Mouse (Mus musculus) right cerebral cortex, postnatal 10 days (tissue): ENCODE measurements at regions not wholly inside any gene's neighbourhood (a gene's known extent, or its start where the extent isn't known, plus 50 kb on each side); places are given as distances from the start of the nearest gene placed in this dataset.
"Not testable (repeated sequence)": the region's sequence is repeated elsewhere in the genome, so short reads cannot be mapped to it uniquely, and the experiment has no call there.

Source experiments
- DNase-seq, 2 experiments: peaks; one replicate each; pipeline ENCODE4 v3.0.0; 2021; ENCODE audit warnings: low spot score in 2 of 2

DNA sequence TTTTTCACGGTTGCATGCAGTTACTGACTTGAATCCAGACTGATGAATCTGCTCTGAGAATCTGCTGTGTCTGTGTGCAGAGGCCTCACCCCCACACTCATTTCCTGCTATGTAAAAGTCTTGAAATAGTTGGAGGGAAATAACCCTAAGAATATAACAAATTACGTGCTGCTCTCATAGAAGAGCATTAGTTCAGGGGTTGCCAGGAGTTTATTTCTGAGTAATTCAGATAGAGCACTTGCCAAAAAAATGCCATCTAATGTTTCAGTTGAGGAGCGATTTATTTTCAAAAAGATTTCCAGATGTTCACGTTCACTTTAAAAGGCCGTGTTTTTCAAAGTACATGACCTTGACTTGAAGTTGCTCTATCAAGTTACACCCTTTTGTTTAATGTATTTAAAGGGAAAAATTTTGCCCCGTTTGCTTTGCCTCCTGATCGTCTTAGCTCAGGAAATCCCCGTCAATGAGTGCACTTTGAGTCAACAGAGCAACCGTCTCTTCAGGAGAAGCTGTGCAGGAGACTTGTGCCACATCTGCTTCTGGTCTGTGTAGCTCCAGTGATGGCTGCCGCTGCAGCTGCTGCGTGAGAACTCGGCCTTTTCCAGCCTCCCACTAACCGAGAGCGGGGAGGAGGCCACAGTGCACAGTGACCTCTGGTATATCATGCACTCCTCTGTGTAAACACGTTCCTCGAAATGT lies 50.9 kb upstream of the Sec61g start:
- DNase-seq = no peak

DNA sequence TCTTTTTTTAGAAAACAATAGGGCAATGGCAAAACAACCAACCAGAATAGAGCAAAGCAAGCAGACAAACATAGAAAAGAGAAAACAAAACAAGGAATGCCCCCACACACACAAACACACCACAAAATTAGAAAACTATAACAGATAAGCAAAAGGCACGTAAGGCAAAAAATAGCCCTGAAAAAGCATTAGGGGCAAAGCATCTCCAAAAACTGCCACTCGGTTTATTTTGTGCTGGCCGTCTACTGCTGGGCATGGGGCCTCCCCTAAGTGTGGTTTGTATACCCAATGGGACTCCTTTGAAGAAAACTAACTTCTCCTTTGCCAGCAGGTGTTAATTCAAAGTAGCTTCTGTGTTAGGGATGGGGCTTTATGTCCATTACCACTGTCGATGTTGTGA lies 53.4 kb upstream of the Sec61g start:
- DNase-seq = no peak

DNA sequence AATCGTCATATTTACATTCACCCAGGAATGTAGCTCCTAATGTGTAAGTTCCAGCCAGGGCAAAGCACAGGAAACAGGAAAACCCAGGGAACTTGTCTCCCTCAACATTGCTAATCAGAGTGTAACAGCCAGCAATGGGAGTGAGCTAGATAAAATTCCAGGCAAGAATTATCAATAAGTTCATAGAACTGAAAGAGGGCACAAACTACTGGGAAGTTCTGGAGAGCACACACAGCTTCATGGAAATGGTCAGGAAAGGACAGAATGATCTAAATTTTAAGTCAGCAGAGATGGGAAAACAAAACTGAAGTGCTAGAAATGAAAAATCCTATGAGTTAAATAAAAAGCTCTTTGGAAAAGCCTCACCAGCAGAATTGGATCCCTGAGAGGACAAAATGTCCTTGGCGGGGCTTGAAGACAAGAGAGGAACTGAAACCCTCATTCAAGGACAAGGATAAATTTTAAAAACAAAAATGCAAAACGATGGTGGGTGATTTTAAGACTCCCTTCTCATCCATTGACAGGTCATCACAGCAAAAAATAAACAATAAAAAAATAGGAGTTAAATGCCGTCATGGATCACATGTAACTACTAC lies 80.9 kb upstream of the Sec61g start:
- DNase-seq = no peak

DNA sequence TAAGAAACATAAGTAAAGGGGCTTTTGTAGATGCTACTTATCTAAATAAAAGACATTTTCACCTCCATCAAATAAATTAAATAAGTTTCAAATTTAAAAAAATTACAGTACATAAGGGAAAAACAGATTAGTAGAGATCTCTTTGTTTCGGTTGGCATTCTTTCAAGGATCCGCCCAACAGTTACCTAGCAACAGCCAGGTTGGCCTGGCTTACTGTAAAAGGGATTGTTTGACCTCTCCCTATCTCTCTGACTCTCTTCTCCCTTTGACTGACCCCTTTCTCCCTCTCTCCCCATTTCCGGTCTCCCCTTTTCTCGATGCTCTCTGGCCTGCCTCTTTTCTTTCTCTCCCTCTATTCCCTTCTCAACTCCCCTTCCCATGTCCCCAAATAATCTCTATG lies 82.3 kb upstream of the Sec61g start:
- no peak for DNase-seq

DNA sequence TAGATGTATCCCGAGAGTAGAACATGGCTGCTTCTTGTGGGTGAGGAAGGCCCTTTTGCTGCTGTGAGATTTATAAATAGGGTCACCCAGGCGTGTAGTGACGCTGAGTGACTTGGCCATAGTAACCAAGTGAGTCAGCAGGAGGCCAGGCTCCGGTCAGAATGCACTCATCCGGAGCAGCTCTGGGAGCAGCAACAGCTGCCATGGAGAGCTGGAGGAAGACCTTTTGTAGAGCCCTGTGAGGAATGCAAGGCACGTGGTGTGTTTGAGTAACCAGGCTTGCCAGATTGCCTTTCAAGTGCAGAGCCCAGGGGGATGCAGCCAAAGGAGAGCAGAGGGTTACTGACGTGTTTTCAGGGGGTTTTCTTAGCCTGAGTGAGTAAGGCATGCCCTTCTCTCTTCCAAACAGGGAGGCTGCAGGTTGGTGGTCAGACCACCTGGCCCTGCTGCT lies 83.2 kb upstream of the Sec61g start:
- DNase-seq = peak; percentile 77 to 87

DNA sequence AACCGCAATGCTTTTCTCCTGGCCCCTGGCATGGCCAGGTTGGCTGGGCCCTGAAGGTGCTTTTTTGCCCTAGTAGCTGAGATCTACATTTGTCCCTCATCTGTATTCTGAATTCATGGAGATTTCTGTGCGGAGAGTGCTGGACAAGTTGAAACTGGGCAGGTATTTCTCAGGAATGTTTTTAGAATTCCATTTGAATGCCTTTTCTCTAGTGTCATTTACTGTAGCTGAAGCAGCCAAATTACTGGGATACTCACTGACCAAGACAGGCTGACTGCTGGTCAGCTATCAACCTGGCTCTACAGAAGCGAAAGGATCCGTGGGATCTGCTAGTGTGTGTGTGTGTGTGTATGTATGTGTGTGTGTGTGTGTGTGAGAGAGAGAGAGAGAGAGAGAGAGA lies 83.7 kb upstream of the Sec61g start:
- no peak for DNase-seq

DNA sequence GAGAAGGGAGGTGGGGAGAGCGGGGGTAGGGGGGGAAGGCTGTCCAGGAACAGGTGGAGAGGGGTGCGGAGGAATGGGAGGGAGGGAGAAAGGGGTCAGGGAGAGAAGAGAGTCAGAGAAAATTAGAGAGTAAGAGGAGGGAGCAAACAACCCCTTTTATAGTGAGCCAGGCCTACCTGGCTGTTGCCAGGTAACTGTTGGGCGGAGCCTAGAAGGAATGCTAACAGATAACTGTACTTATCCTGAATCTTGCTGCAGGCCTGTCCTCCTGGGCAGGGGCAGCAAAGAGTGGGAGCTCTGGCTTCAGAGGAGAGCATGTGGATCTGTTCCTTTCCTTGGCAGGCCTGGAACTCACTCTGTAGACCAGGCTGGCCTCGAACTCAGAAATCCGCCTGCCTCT lies 84.5 kb upstream of the Sec61g start:
- DNase-seq = no peak

DNA sequence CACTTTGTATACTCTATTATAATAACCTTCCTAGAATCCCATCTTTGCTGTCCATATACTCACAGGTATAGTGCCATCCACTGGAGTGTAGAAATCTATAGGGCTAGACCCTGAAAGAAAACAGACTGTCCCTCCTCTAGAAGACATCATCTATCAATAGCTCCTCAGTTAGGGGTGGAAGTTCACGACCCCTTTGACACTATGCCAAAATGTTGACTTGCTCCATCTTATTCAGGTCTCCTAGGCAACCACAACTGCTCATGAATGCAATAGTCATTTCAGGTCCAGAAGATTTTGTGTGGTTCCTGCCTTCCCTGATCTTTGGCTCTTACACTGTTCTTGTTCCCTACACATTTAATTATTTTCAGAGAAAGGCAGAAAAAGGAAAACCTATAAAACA lies 86.5 kb upstream of the Sec61g start:
- DNase-seq = no peak

DNA sequence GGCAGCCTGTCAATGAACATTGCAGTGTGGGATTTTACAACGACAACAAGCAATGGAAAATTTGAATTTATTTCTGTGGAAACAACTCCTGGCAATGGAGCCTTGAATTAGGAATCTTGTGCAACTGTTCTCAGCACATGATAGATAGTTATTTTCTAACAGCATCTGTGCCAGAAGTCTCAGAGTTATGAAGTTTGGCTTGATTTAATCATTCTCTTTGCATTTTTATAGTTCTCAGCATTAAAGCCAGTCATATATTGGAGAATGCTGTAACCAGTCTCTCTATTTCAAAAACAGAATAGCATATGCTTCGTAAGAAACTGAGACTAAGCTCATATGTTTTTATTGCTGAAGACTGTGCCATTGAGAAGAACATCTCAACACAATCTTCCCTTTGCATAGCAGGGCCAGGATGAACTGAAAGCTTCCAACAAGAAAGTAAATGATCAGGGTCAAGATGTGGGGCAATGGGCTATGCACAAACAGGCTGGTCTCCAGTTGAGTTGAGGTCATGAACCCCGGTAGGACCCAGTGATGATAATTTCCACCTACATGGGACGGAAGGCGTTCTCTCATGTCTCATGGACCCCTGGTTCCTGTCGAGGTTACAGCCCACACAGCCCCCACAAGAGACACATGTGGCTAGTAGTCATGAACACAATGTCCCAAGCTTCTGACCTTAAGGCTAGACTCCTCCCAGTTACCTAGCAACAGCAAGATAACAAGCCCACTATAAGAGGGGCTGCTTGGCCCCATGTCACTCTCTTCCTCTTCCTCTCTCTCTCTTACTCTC lies 89.0 kb upstream of the Sec61g start:
- no peak for DNase-seq

DNA sequence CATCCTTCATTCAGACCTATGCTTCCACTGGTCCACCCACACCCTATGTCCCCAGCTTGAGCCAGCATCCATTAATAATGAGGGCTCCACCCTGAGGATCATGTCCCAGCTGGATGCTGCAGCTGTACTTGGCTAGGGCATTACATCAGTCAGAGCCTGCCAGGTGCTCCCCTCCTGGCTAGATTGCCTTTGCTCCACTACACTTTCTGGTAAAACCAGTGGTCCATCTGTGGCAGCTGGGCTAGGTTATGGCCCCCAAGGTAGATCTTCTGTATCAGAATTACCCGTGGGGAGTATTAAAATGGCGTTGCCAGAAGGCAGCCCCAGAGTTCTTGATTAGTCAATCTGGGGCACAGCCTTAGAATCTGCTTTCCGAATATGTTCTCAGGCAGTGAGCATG lies 94.7 kb upstream of the Sec61g start:
- no peak for DNase-seq

DNA sequence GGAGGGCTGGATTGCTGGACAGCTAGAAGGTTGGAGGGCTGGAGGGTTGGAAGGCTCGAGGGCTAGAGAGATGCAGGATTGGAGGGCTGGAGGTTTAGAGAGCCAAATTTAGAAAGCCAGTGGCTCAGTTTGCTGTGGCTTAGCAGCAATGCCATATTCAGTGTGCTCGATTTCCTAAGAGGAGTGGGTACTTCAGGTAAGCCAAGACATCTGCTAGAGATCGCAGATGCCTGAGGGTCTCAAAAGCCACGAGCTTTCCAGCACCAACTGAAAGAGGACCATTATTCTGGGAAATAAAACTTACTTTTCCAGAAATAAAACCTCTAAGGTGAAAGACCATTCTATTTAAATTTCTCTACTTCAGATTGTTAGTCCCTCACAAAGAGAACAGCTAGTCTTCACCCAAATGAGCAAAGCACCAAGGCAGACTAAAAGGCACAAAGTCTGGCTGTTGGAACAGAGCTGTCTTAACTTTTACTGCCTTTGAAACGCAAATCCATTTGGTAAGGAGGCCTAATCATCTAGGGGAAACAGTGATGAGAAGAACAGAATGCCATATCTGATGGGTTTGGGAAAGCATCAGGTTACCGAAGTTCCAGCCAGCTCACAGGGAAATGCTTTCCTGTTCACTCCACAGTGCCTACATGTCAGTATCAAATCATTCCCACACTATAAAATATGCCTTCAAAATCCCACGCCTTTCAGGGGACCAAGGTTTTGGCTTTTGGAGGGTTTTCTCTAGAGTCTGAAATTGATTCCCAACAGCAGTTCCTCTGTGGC lies 98.3 kb upstream of the Sec61g start:
- no peak for DNase-seq

DNA sequence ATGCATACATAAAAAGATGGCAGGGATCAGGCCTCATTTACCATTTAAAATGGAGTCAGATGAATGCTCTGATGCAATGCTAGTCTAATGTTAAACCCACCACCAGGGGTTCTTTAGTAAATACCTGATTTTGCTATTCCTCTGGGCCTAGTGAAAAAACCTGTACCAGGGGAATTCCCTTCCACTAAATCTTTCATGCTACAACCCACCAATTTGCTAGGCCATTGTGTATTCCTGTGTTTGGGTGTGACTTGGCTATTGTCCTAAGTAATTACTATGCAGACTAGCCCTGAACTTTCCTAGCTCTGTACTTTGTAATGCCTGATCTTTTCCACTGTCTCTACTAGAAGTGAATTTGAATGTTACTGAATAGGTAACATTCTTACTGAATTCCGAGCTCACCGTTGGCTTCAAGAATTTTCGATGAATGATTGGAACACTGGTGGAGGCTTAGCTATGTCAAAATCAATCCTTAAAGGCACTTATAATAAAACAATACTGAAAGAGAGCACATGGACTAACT lies 99.7 kb upstream of the Sec61g start:
- not testable (repeated sequence) for DNase-seq

DNA sequence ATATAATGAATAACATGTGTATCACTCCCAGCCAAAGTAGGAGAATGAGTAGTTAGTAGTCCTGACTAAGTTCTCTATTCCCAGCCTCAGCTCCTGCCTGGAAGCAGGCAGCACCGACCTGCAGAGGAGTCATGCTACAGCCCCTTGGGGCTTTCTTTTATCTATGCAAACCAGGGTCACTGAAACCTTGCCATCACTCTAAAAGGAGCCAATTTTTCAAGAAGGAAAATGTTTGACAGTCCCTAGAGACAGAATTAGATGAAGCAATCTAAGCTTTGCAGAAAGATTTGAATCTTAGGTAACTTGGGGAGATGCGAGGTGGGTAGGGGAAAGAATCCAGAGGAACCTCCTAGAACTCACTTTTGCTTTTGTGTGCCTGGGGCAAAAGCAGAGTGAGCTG lies 103.5 kb upstream of the Sec61g start:
- DNase-seq = no peak

DNA sequence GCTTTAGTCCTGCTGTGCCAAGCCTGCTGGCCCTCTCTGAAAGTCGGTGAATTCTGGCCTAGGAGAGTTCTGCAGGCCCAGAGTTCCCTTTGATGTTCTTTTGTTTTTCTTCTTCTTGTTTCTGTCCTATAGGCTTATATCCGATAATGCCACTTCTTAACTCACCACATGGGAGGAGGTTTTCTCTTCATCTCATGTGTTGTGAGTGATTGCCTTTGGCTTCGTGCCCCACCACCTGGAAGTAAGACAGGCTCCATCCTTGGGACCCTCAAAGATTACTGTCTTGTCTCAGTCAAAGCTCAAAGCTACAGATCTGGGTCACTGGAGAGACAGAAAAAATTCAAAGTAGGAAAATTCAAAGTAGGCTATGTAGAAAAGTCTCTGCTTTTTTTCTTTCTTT lies 104.2 kb upstream of the Sec61g start:
- no peak for DNase-seq

DNA sequence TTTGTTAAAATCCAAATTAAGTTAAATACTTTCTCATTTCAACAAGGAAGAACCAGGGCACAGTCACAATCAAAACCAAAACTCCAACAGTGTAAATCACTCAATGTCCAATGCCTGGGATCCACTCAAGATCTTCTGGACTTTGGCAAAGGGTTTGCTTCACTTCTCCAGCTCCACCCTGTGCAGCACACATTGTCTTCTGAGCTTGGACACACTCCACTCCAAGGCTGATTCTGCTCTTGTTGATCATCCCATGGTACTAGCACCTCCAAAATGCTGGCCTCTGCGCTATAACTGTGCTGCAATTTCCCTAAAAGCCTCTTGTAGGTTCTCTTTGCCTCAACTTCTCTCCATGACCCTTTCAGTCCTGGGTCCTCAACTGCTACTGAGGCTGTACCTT lies 111.5 kb upstream of the Sec61g start:
- no peak for DNase-seq

DNA sequence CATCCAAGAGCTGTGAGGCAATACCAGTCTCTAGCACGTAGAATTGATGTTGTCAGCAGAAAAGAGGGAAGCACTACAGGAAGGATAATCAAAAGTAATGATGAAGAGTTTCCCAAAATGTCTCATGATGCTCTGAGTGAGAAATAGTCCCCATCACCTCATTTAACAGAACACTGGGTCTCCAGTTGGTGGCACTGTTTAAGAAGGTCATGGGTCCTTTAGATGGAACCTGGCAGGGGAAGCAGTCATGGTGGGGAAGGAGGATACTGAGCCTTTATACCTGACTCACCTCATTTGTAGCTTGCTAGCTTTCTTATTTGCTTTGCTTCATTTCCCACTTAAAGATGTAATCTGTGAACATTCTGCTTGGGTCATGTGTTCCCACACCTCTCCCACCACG lies 115.4 kb upstream of the Sec61g start:
- DNase-seq = no peak

DNA sequence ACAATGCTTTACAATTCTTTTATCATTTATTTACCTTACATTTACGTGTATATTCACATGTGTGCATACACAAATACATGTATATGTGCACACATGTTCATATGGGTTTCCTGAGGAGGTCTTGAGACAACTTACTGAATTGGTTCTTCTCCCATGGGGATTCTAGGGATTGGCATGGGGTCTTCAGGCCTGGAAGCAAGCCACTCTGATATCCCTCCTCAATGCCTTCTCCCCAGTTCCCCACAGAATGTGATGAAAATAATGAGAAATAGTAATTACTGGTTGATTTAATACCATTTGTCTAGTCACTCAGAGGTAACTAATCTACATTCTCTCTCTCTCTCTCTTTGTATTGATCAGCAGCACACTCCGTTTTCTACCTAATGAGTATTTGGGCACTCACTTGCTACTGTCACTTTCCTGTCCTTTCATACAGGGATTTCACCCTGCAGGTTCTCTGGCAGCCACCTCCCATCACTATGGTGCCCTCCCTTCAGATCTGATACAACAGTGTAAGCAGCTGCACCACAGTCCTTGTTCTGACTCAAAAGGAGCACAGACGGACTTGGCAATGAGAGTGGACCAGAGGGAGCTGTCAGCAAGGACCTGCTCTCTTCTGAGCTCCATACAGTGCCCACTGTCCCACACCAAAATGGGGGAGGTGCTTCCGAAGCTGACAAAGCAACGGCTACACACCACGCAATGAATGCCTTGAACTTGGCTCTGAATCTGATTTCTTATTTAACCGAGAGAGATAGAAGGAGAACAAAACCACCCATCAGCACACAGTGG lies 119.2 kb upstream of the Sec61g start:
- peak; percentile 36 to 42 for DNase-seq

DNA sequence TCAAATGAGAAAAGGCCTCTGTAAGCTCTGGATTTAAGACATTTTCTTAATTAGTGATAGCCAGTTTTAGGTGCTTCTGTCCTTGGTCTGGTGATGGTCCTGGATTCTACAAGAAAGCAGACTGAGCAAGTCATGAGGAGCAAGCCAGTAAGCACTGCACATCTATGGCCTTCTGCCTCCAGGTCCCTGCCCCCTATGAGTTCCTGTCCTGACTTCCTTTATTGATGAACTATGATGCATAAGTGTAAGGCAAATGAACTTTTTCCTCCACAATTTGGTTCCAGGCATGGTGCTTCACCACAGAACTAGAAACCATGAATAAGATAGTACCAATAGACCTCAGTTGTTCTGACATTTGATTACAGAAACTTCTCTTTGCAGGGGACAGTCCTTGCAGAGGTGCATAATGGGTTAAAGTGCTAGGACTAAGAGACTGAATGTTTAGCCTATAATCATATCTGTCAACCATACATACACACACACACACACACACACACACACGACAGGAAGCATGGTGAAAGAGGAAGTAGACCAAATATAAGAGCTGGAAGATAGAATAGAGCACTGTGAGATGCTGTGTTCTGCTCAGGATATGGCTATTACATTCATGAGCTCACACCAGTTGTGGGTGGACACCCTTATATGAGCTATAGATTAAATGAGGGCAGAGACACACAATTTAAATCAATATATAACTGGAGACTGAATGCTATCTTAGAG lies 121.3 kb upstream of the Sec61g start:
- DNase-seq = no peak

DNA sequence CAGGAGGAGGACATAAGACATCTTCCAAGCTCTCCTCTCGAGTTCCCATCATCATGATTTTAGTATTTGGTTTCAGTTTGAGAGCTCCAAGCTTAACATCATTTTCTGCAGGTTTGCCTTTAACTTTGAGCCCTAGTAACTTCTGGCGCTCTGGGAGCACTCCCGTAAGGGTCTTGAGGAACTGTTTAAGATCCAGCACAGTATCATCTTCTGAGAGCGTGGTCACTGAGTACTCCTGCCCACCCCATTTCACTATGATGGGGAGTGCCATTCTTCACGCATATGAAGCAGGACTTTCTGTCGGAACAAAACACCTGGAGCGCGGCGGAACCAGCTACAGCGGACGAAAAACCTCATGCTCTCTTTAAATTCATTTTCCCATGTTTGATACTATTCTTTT lies 116.2 kb upstream of the Egfr start:
- not testable (repeated sequence) for DNase-seq

DNA sequence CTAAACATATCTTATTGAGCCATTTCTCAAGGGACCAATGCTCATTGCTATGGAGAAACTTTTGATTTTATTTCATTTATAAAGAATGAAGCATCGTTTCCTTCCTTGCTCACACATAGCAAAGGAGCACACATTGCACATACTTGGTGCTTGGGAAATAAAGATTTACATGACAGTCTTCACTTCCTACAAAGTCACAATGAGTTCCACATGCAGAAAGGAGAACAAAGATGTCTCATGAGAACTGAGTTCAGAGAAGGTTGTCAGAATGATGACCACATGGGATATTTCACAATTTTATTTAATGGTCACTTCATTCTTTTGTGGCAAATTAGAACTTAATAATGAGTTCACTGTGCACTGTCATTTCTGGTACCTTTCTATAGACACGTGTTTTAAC lies 114.3 kb upstream of the Egfr start:
- no peak for DNase-seq

DNA sequence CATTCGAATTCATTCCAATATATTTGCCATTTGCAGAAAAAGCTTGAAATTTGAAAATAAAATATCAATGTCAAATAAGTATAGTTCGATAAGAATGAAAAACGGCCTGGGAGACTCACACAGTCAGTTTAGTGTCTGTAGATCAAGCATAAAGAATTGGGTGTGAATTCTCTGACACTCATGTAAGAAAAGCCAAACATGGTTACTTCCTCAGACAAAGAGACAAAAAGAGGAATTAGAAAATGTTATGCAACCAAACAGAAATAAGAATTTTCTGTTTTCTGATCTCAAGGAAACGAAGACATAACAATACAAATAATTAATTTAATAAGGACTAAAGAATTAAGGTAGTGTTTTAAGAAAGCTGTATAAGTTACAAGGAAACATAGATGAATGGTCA lies 113.7 kb upstream of the Egfr start:
- DNase-seq = no peak
